Mouse (Mus musculus): Measurements from ENCODE around the gene Morf4l1. TPM values are rescaled to one million over a fixed set of nuclear protein-coding genes. Genes with fewer than 3 reads are reported as not detected.
A peak's percentile ranks its signal among the peaks of the same experiment; 100 is the strongest.
"Not testable (repeated sequence)": the region's sequence is repeated elsewhere in the genome, so short reads cannot be mapped to it uniquely, and the experiment has no call there.

The Morf4l1 gene
- total RNA-seq, 2 experiments from 2014 or later: 422 to 465 TPM

- no peak overlapping the region for H3K27ac ChIP-seq
- peak; percentile 89 for TF ChIP-seq CTCF (IDR thresholded peaks at IDR 0.05)
- peak; percentile 56 to 65 for DNase-seq (ENCODE audit: extremely low spot score in 1 of 2, low spot score in 2 of 2)
- no peak overlapping the region for H3K4me3 ChIP-seq
- intact Hi-C loops (cut with DNase I): loop anchor here (5.0 kb wide), 2 partner anchors 90 to 250 kb away; no protein-coding TSS in a partner anchor
These were observed 37.6 kb downstream of the Morf4l1 start for GRCm38 (mm10) chr9:90076849-90077461.

GRCm38 (mm10) chr9:90076131-90076530, 38.4 kb downstream of the Morf4l1 start:
- intact Hi-C loops (cut with DNase I): loop anchor here (5.0 kb wide), 2 partner anchors 89 to 249 kb away; no protein-coding TSS in a partner anchor
- Histone ChIP-seq H3K4me3 (no peak overlapping the region), H3K27ac (no peak overlapping the region)
- DNase-seq (ENCODE audit: extremely low spot score in 1 of 2, low spot score in 2 of 2): no peak
- TF ChIP-seq CTCF (IDR thresholded peaks at IDR 0.05): no peak

- no peak overlapping the region for H3K4me3 ChIP-seq
- intact Hi-C loops (cut with DNase I): loop anchor here (5.0 kb wide), 2 partner anchors 88 to 248 kb away; no protein-coding TSS in a partner anchor
- no peak overlapping the region for H3K27ac ChIP-seq
- no peak for TF ChIP-seq CTCF (IDR thresholded peaks at IDR 0.05)
- no peak for DNase-seq (ENCODE audit: extremely low spot score in 1 of 2, low spot score in 2 of 2)
These were observed 39.2 kb downstream of the Morf4l1 start for GRCm38 (mm10) chr9:90075336-90075735.

GRCm38 (mm10) chr9:90070174-90070573, 44.4 kb downstream of the Morf4l1 start:
- no peak overlapping the region for H3K4me3 ChIP-seq
- TF ChIP-seq CTCF (IDR thresholded peaks at IDR 0.05): no peak
- H3K27ac ChIP-seq: no peak overlapping the region
- intact Hi-C loops (cut with DNase I): no loop called here
- DNase-seq (ENCODE audit: extremely low spot score in 1 of 2, low spot score in 2 of 2): no peak

GRCm38 (mm10) chr9:90069485-90069884, 45.1 kb downstream of the Morf4l1 start:
- intact Hi-C loops (cut with DNase I): no loop called here
- no peak for DNase-seq (ENCODE audit: extremely low spot score in 1 of 2, low spot score in 2 of 2)
- Histone ChIP-seq H3K4me3 (no peak overlapping the region), H3K27ac (no peak overlapping the region)
- TF ChIP-seq CTCF (IDR thresholded peaks at IDR 0.05): no peak

GRCm38 (mm10) chr9:90068786-90069185, 45.8 kb downstream of the Morf4l1 start:
- H3K27ac ChIP-seq: no peak overlapping the region
- no peak for DNase-seq (ENCODE audit: extremely low spot score in 1 of 2, low spot score in 2 of 2)
- intact Hi-C loops (cut with DNase I): no loop called here
- no peak overlapping the region for H3K4me3 ChIP-seq
- no peak for TF ChIP-seq CTCF (IDR thresholded peaks at IDR 0.05)

GRCm38 (mm10) chr9:90067341-90067740, 47.2 kb downstream of the Morf4l1 start:
- intact Hi-C loops (cut with DNase I): no loop called here

GRCm38 (mm10) chr9:90060932-90061331, 53.6 kb downstream of the Morf4l1 start:
- intact Hi-C loops (cut with DNase I); DNase-seq (ENCODE audit: extremely low spot score in 1 of 2, low spot score in 2 of 2); H3K27ac ChIP-seq; H3K4me3 ChIP-seq: not testable (repeated sequence)

More at GRCm38 (mm10) chr9:90067341-90067740, 47.2 kb downstream of the Morf4l1 start:
- Histone ChIP-seq H3K4me3 (no peak overlapping the region), H3K27ac (no peak overlapping the region)
- no peak for DNase-seq (ENCODE audit: extremely low spot score in 1 of 2, low spot score in 2 of 2)
- no peak for TF ChIP-seq CTCF (IDR thresholded peaks at IDR 0.05)

- Histone ChIP-seq H3K27ac (no peak overlapping the region), H3K4me3 (no peak overlapping the region)
- intact Hi-C loops (cut with DNase I): no loop called here
- no peak for DNase-seq (ENCODE audit: extremely low spot score in 1 of 2, low spot score in 2 of 2)
- no peak for TF ChIP-seq CTCF (IDR thresholded peaks at IDR 0.05)
These were observed 54.0 kb downstream of the Morf4l1 start for GRCm38 (mm10) chr9:90060574-90060875.

- Histone ChIP-seq H3K27ac (no peak overlapping the region), H3K4me3 (no peak overlapping the region)
- no peak for TF ChIP-seq CTCF (IDR thresholded peaks at IDR 0.05)
- intact Hi-C loops (cut with DNase I): no loop called here
- no peak for DNase-seq (ENCODE audit: extremely low spot score in 1 of 2, low spot score in 2 of 2)
These were observed 54.6 kb downstream of the Morf4l1 start for GRCm38 (mm10) chr9:90059828-90060573.

GRCm38 (mm10) chr9:90056716-90057115, 57.9 kb downstream of the Morf4l1 start:
- Histone ChIP-seq H3K27ac (no peak overlapping the region), H3K4me3 (no peak overlapping the region)
- no peak for DNase-seq (ENCODE audit: extremely low spot score in 1 of 2, low spot score in 2 of 2)
- intact Hi-C loops (cut with DNase I): no loop called here
- TF ChIP-seq CTCF (IDR thresholded peaks at IDR 0.05): no peak

GRCm38 (mm10) chr9:90055911-90056310, 58.7 kb downstream of the Morf4l1 start:
- DNase-seq (ENCODE audit: extremely low spot score in 1 of 2, low spot score in 2 of 2): no peak
- intact Hi-C loops (cut with DNase I): no loop called here
- no peak for TF ChIP-seq CTCF (IDR thresholded peaks at IDR 0.05)

GRCm38 (mm10) chr9:90055409-90055808, 59.2 kb downstream of the Morf4l1 start:
- H3K4me3 ChIP-seq: peak overlapping the region; percentile 41
- no peak for TF ChIP-seq CTCF (IDR thresholded peaks at IDR 0.05)
- intact Hi-C loops (cut with DNase I): no loop called here
- H3K27ac ChIP-seq: no peak overlapping the region
- no peak for DNase-seq (ENCODE audit: extremely low spot score in 1 of 2, low spot score in 2 of 2)

More at GRCm38 (mm10) chr9:90055911-90056310, 58.7 kb downstream of the Morf4l1 start:
- H3K27ac ChIP-seq: no peak overlapping the region
- no peak overlapping the region for H3K4me3 ChIP-seq
